Mouse (Mus musculus) bone marrow, adult 2 months (tissue): ENCODE results near the gene Ccdc73.

Experiments used
- CTCF ChIP-seq: fragments of 200-500 bp; IDR thresholded peaks from 2 replicates; pipeline ENCODE4 v1.5.1; 2011; ENCODE audit warnings: low read length, control low read depth; ENCODE audit not compliant: control insufficient read depth, insufficient read depth
- POLR2A ChIP-seq: fragments of 200-500 bp; IDR thresholded peaks from 2 replicates; pipeline ENCODE4 v1.6.1; 2011; ENCODE audit warnings: low read depth, mild to moderate bottlenecking, control low read depth, low read length, borderline replicate concordance; ENCODE audit not compliant: control insufficient read depth

- no peak for TF ChIP-seq CTCF
- TF ChIP-seq POLR2A = no peak
Measured at GRCm38 (mm10) chr2:105040859-105041258, 173.3 kb downstream of the Ccdc73 start.
